Mouse (Mus musculus): ENCODE data around the gene Ddrgk1.
"Not testable (repeated sequence)": the region's sequence is repeated elsewhere in the genome, so short reads cannot be mapped to it uniquely, and the experiment has no call there.

Ddrgk1 gene

GRCm38 (mm10) chr2:130653760-130654159 lies 10.7 kb downstream of the Ddrgk1 start:
- no peak for DNase-seq (ENCODE audit: low read depth, low spot score)

GRCm38 (mm10) chr2:130653303-130653702 lies 11.2 kb downstream of the Ddrgk1 start:
- DNase-seq (ENCODE audit: low read depth, low spot score), result no peak

- not testable (repeated sequence) for DNase-seq (ENCODE audit: low read depth, low spot score)
These were observed 15.4 kb downstream of the Ddrgk1 start for GRCm38 (mm10) chr2:130649028-130649427.

- no peak for DNase-seq (ENCODE audit: low read depth, low spot score)
These were observed 19.3 kb downstream of the Ddrgk1 start for GRCm38 (mm10) chr2:130645198-130645597.

GRCm38 (mm10) chr2:130642684-130643369 lies 21.6 kb downstream of the Ddrgk1 start, which contains the start of gene Lzts3:
Gene Lzts3, minus strand, starts transcription at chr2:130642803.
- peak; percentile 89 for DNase-seq (ENCODE audit: low read depth, low spot score)

- DNase-seq (ENCODE audit: low read depth, low spot score), result no peak
These were observed 22.2 kb downstream of the Ddrgk1 start for GRCm38 (mm10) chr2:130642197-130642660.

GRCm38 (mm10) chr2:130641351-130642025 lies 23.0 kb downstream of the Ddrgk1 start:
- no peak for DNase-seq (ENCODE audit: low read depth, low spot score)

GRCm38 (mm10) chr2:130639276-130639675 lies 25.2 kb downstream of the Ddrgk1 start:
- DNase-seq (ENCODE audit: low read depth, low spot score), result no peak

- no peak for DNase-seq (ENCODE audit: low read depth, low spot score)
These were observed 26.3 kb downstream of the Ddrgk1 start for GRCm38 (mm10) chr2:130638101-130638611.

GRCm38 (mm10) chr2:130635847-130636246 lies 28.6 kb downstream of the Ddrgk1 start:
- peak; percentile 17 for DNase-seq (ENCODE audit: low read depth, low spot score)

- peak; percentile 53 for DNase-seq (ENCODE audit: low read depth, low spot score)
These were observed 29.6 kb downstream of the Ddrgk1 start for GRCm38 (mm10) chr2:130634739-130635411.

- peak; percentile 25 for DNase-seq (ENCODE audit: low read depth, low spot score)
These were observed 30.3 kb downstream of the Ddrgk1 start for GRCm38 (mm10) chr2:130634006-130634738.

GRCm38 (mm10) chr2:130632887-130633675 lies 31.4 kb downstream of the Ddrgk1 start:
- DNase-seq (ENCODE audit: low read depth, low spot score), result peak; percentile 23

- DNase-seq (ENCODE audit: low read depth, low spot score), result no peak
These were observed 32.0 kb downstream of the Ddrgk1 start for GRCm38 (mm10) chr2:130632416-130632815.

- peak; percentile 79 for DNase-seq (ENCODE audit: low read depth, low spot score)
These were observed 34.6 kb downstream of the Ddrgk1 start, which contains the start of the genes Fastkd5 and Ubox5 for GRCm38 (mm10) chr2:130629839-130630203. Gene Fastkd5, minus strand, starts transcription at chr2:130630027. Gene Ubox5, minus strand, starts transcription at chr2:130630038.

GRCm38 (mm10) chr2:130629080-130629838 lies 35.2 kb downstream of the Ddrgk1 start:
- DNase-seq (ENCODE audit: low read depth, low spot score), result no peak

- no peak for DNase-seq (ENCODE audit: low read depth, low spot score)
These were observed 36.0 kb downstream of the Ddrgk1 start for GRCm38 (mm10) chr2:130628424-130628823.

- DNase-seq (ENCODE audit: low read depth, low spot score), result no peak
These were observed 45.5 kb downstream of the Ddrgk1 start for GRCm38 (mm10) chr2:130618972-130619371.

- peak; percentile 16 for DNase-seq (ENCODE audit: low read depth, low spot score)
These were observed 51.4 kb downstream of the Ddrgk1 start for GRCm38 (mm10) chr2:130613091-130613490.
